Mouse (Mus musculus): ENCODE data around the gene Dip2a. TPM values are rescaled to one million over a fixed set of nuclear protein-coding genes. Genes with fewer than 3 reads are reported as not detected.

Gene Dip2a
- total RNA-seq, 1 experiment, result 9.0 TPM

- H3K27ac ChIP-seq (ENCODE audit: insufficient read depth, low read depth, low read length, poor library complexity, severe bottlenecking), result no peak overlapping the region
- H3K36me3 ChIP-seq (ENCODE audit: control insufficient read depth, insufficient read depth, low read length, poor library complexity, severe bottlenecking), result peaks cover 44% of the 10 kb centered on the region
- no peaks in the 10 kb centered on the region for H3K9me3 ChIP-seq (ENCODE audit: control insufficient read depth, insufficient read depth, low read depth, low read length)
- in situ Hi-C loops (cut with MboI; ENCODE audit: low sequenced_read_pairs in 2 of 2, unreplicated experiment in 2 of 2), result no loop called here
- H3K9ac ChIP-seq (ENCODE audit: insufficient read depth, low read depth, low read length, poor library complexity, severe bottlenecking), result no peak overlapping the region
- no peak for TF ChIP-seq MAFK (IDR thresholded peaks at IDR 0.05; ENCODE audit: insufficient read depth, low read depth, low read length)
- no peak for TF ChIP-seq ZNF384 (IDR thresholded peaks at IDR 0.05; ENCODE audit: low read depth, low read length)
- H3K4me3 ChIP-seq (ENCODE audit: insufficient read depth in 1 of 2, low read depth in 1 of 2, low read length in 2 of 2, poor library complexity in 1 of 2, severe bottlenecking in 1 of 2), result no peak overlapping the region
- H3K4me1 ChIP-seq (ENCODE audit: control insufficient read depth in 2 of 2, insufficient read depth in 2 of 2, low read length in 2 of 2, poor library complexity in 1 of 2), result no peaks in the 10 kb centered on the region
- DNase-seq (ENCODE audit: low read depth, low spot score), result no peak
Observed at GRCm38 (mm10) chr10:76357286-76357875, 12.3 kb upstream of the Dip2a start.

GRCm38 (mm10) chr10:76354974-76355373 is 9.9 kb upstream of the Dip2a start:
- Histone ChIP-seq H3K9me3 (ENCODE audit: control insufficient read depth, insufficient read depth, low read depth, low read length) (no peaks in the 10 kb centered on the region), H3K27ac (ENCODE audit: insufficient read depth, low read depth, low read length, poor library complexity, severe bottlenecking) (no peak overlapping the region), H3K4me1 (ENCODE audit: control insufficient read depth in 2 of 2, insufficient read depth in 2 of 2, low read length in 2 of 2, poor library complexity in 1 of 2) (no peaks in the 10 kb centered on the region), H3K4me3 (ENCODE audit: insufficient read depth in 1 of 2, low read depth in 1 of 2, low read length in 2 of 2, poor library complexity in 1 of 2, severe bottlenecking in 1 of 2) (no peak overlapping the region), H3K36me3 (ENCODE audit: control insufficient read depth, insufficient read depth, low read length, poor library complexity, severe bottlenecking) (peaks cover 55% of the 10 kb centered on the region), H3K9ac (ENCODE audit: insufficient read depth, low read depth, low read length, poor library complexity, severe bottlenecking) (no peak overlapping the region)
- TF ChIP-seq HCFC1 (IDR thresholded peaks at IDR 0.05; ENCODE audit: borderline replicate concordance, insufficient read depth, low read length) (no peak), ZNF384 (IDR thresholded peaks at IDR 0.05; ENCODE audit: low read depth, low read length) (no peak), ZC3H11A (IDR thresholded peaks at IDR 0.05; ENCODE audit: borderline replicate concordance, low read depth, low read length) (no peak)
- DNase-seq (ENCODE audit: low read depth, low spot score), result no peak
- in situ Hi-C loops (cut with MboI; ENCODE audit: low sequenced_read_pairs in 2 of 2, unreplicated experiment in 2 of 2), result no loop called here

GRCm38 (mm10) chr10:76353986-76354385 is 8.9 kb upstream of the Dip2a start:
- in situ Hi-C loops (cut with MboI; ENCODE audit: low sequenced_read_pairs in 2 of 2, unreplicated experiment in 2 of 2), result no loop called here
- H3K36me3 ChIP-seq (ENCODE audit: control insufficient read depth, insufficient read depth, low read length, poor library complexity, severe bottlenecking), result peaks cover 55% of the 10 kb centered on the region
- TF ChIP-seq HCFC1 (IDR thresholded peaks at IDR 0.05; ENCODE audit: borderline replicate concordance, insufficient read depth, low read length), result no peak
- TF ChIP-seq MAFK (IDR thresholded peaks at IDR 0.05; ENCODE audit: insufficient read depth, low read depth, low read length), result no peak
- no peak for TF ChIP-seq ZC3H11A (IDR thresholded peaks at IDR 0.05; ENCODE audit: borderline replicate concordance, low read depth, low read length)
- no peak for TF ChIP-seq CHD2 (IDR thresholded peaks at IDR 0.05; ENCODE audit: low read depth, low read length)
- no peaks in the 10 kb centered on the region for H3K4me1 ChIP-seq (ENCODE audit: control insufficient read depth in 2 of 2, insufficient read depth in 2 of 2, low read length in 2 of 2, poor library complexity in 1 of 2)
- no peak overlapping the region for H3K4me3 ChIP-seq (ENCODE audit: insufficient read depth in 1 of 2, low read depth in 1 of 2, low read length in 2 of 2, poor library complexity in 1 of 2, severe bottlenecking in 1 of 2)
- no peaks in the 10 kb centered on the region for H3K9me3 ChIP-seq (ENCODE audit: control insufficient read depth, insufficient read depth, low read depth, low read length)
- no peak for DNase-seq (ENCODE audit: low read depth, low spot score)
- no peak overlapping the region for H3K27ac ChIP-seq (ENCODE audit: insufficient read depth, low read depth, low read length, poor library complexity, severe bottlenecking)
- H3K9ac ChIP-seq (ENCODE audit: insufficient read depth, low read depth, low read length, poor library complexity, severe bottlenecking), result no peak overlapping the region

GRCm38 (mm10) chr10:76351953-76352352 is 6.9 kb upstream of the Dip2a start:
- DNase-seq (ENCODE audit: low read depth, low spot score), result no peak
- Histone ChIP-seq H3K27ac (ENCODE audit: insufficient read depth, low read depth, low read length, poor library complexity, severe bottlenecking) (no peak overlapping the region), H3K36me3 (ENCODE audit: control insufficient read depth, insufficient read depth, low read length, poor library complexity, severe bottlenecking) (peaks cover 47% of the 10 kb centered on the region), H3K4me3 (ENCODE audit: insufficient read depth in 1 of 2, low read depth in 1 of 2, low read length in 2 of 2, poor library complexity in 1 of 2, severe bottlenecking in 1 of 2) (no peak overlapping the region), H3K9me3 (ENCODE audit: control insufficient read depth, insufficient read depth, low read depth, low read length) (no peaks in the 10 kb centered on the region), H3K4me1 (ENCODE audit: control insufficient read depth in 2 of 2, insufficient read depth in 2 of 2, low read length in 2 of 2, poor library complexity in 1 of 2) (no peaks in the 10 kb centered on the region), H3K9ac (ENCODE audit: insufficient read depth, low read depth, low read length, poor library complexity, severe bottlenecking) (no peak overlapping the region)
- TF ChIP-seq ZC3H11A (IDR thresholded peaks at IDR 0.05; ENCODE audit: borderline replicate concordance, low read depth, low read length) (no peak), MAFK (IDR thresholded peaks at IDR 0.05; ENCODE audit: insufficient read depth, low read depth, low read length) (no peak), HCFC1 (IDR thresholded peaks at IDR 0.05; ENCODE audit: borderline replicate concordance, insufficient read depth, low read length) (no peak)
- in situ Hi-C loops (cut with MboI; ENCODE audit: low sequenced_read_pairs in 2 of 2, unreplicated experiment in 2 of 2), result no loop called here

GRCm38 (mm10) chr10:76346589-76346988 is 1.5 kb upstream of the Dip2a start:
- in situ Hi-C loops (cut with MboI; ENCODE audit: low sequenced_read_pairs in 2 of 2, unreplicated experiment in 2 of 2), result no loop called here
- H3K4me3 ChIP-seq (ENCODE audit: insufficient read depth in 1 of 2, low read depth in 1 of 2, low read length in 2 of 2, poor library complexity in 1 of 2, severe bottlenecking in 1 of 2), result 0 out of 4 replicates have a peak overlapping the region, but pooled peaks of 1 of the 2 experiments have one; percentile 96
- DNase-seq (ENCODE audit: low read depth, low spot score), result peak; percentile 80
- H3K36me3 ChIP-seq (ENCODE audit: control insufficient read depth, insufficient read depth, low read length, poor library complexity, severe bottlenecking), result peaks cover 13% of the 10 kb centered on the region
- H3K4me1 ChIP-seq (ENCODE audit: control insufficient read depth in 2 of 2, insufficient read depth in 2 of 2, low read length in 2 of 2, poor library complexity in 1 of 2), result peaks cover 0 to 7% of the 10 kb centered on the region in 2 experiments; a peak in 2 of 4 replicates
- H3K27ac ChIP-seq (ENCODE audit: insufficient read depth, low read depth, low read length, poor library complexity, severe bottlenecking), result no peak overlapping the region
- H3K9me3 ChIP-seq (ENCODE audit: control insufficient read depth, insufficient read depth, low read depth, low read length), result no peaks in the 10 kb centered on the region
- TF ChIP-seq CHD2 (IDR thresholded peaks at IDR 0.05; ENCODE audit: low read depth, low read length) (no peak), ZNF384 (IDR thresholded peaks at IDR 0.05; ENCODE audit: low read depth, low read length) (no peak), ZC3H11A (IDR thresholded peaks at IDR 0.05; ENCODE audit: borderline replicate concordance, low read depth, low read length) (no peak), MAFK (IDR thresholded peaks at IDR 0.05; ENCODE audit: insufficient read depth, low read depth, low read length) (no peak), HCFC1 (IDR thresholded peaks at IDR 0.05; ENCODE audit: borderline replicate concordance, insufficient read depth, low read length) (no peak)
- H3K9ac ChIP-seq (ENCODE audit: insufficient read depth, low read depth, low read length, poor library complexity, severe bottlenecking), result no peak overlapping the region

Data from ES-E14 (cell line).